Mouse (Mus musculus) cerebellum, adult 11 months (tissue): ENCODE data around the gene Caskin2.

Experiments used
- DNase-seq: peaks from one replicate; pipeline ENCODE4 v3.0.0; 2022

Caskin2 gene

GRCm38 (mm10) chr11:115753485-115753884 lies 60.0 kb downstream of the Caskin2 start:
- DNase-seq: no peak

DNA sequence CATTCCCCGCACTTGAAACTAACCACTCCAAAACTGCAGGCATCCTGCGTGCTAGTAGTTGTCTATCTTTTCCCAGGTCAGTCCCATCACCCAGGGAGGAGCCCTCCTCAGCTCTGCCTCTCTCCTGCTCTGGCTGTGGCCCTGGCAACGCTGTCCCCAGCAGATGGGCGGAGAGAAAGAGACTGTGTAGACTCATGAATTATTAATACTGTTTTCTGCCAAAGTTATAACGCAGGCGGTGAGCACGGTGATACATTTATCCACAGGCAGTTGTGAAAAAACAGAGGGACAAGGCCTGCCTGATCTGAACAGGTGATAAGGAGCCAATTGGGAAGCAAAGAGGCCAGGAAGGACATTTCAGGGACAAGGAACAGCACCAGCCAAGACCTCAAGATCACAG lies 60.8 kb downstream of the Caskin2 start:
- no peak for DNase-seq

- no peak for DNase-seq
These were observed 61.7 kb downstream of the Caskin2 start for GRCm38 (mm10) chr11:115751725-115752124.

GRCm38 (mm10) chr11:115749834-115750233 lies 63.6 kb downstream of the Caskin2 start:
- no peak for DNase-seq
